Mouse (Mus musculus) megakaryocyte, embryonic 14.5 days (primary cell): ENCODE measurements around the gene Plppr4. TPM values are rescaled to one million over a fixed set of nuclear protein-coding genes. Genes with fewer than 3 reads are reported as not detected.

ENCODE experiments used
- H3K27me3 ChIP-seq: replicated peaks from 2 replicates; pipeline ENCODE3; 2012; ENCODE audit warnings: inconsistent platforms
- H3K36me3 ChIP-seq: replicated peaks from 2 replicates; pipeline ENCODE3; 2012; ENCODE audit warnings: low read length, inconsistent platforms, mixed read lengths
- H3K4me1 ChIP-seq: 2 replicates; pipeline ENCODE4 v1.6.1; 2012; ENCODE audit warnings: inconsistent platforms
- H3K4me3 ChIP-seq: replicated peaks from 2 replicates; pipeline ENCODE3; 2012; ENCODE audit warnings: moderate library complexity, mild to moderate bottlenecking, inconsistent platforms
- H3K9me3 ChIP-seq: 2 replicates; pipeline ENCODE4 v1.6.1; 2012; ENCODE audit warnings: inconsistent platforms
- FLI1 ChIP-seq: IDR thresholded peaks from 2 replicates; pipeline ENCODE4 v1.6.1; 2012; ENCODE audit warnings: low read length, inconsistent platforms, mixed read lengths
- GATA1 ChIP-seq: IDR thresholded peaks from 3 replicates; pipeline ENCODE4 v1.6.1; 2012; ENCODE audit warnings: mixed read lengths, low read length, inconsistent platforms, borderline replicate concordance
- polyA plus RNA-seq: library from polyadenylated mRNA; stranded (reverse); fragments of >175 nt; gene quantifications from 2 replicates; pipeline ENCODE4 v1.2.3, GENCODE M21; 2012; ENCODE audit warnings: low replicate concordance; ENCODE audit not compliant: insufficient read depth

Plppr4 gene
- not detected in 2 replicates for polyA plus RNA-seq

- Histone ChIP-seq H3K4me1 (peaks cover 7% of the 10 kb centered on the region; the same call in 1 of the 2 replicates), H3K4me3 (peak within 1 kb of the TSS; percentile 69), H3K27me3 (peaks cover 13% of the 10 kb centered on the region), H3K36me3 (no peaks in the 10 kb centered on the region), H3K9me3 (0 out of 2 replicates have a peak, but pooled peaks cover 4% of the 10 kb centered on the region)
- TF ChIP-seq FLI1 (no peak), GATA1 (no peak)
Measured at GRCm38 (mm10) chr3:117360528-117360927, at the start of gene Plppr4. Gene Plppr4 (minus strand): TSS chr3:117360876.

- H3K4me3 ChIP-seq: no peak overlapping the region
- no peak for TF ChIP-seq GATA1
- no peak for TF ChIP-seq FLI1
Measured at GRCm38 (mm10) chr3:117405821-117406220, 45.1 kb upstream of the Plppr4 start.

GRCm38 (mm10) chr3:117403740-117404139 lies 43.1 kb upstream of the Plppr4 start:
- no peaks in the 10 kb centered on the region for H3K4me1 ChIP-seq
- H3K36me3 ChIP-seq: no peaks in the 10 kb centered on the region
- H3K4me3 ChIP-seq: no peak overlapping the region
- H3K27me3 ChIP-seq: no peaks in the 10 kb centered on the region
- H3K9me3 ChIP-seq: no peaks in the 10 kb centered on the region
- TF ChIP-seq FLI1 (no peak), GATA1 (no peak)

More at GRCm38 (mm10) chr3:117405821-117406220, 45.1 kb upstream of the Plppr4 start:
- no peaks in the 10 kb centered on the region for H3K27me3 ChIP-seq
- H3K4me1 ChIP-seq: no peaks in the 10 kb centered on the region
- no peaks in the 10 kb centered on the region for H3K36me3 ChIP-seq
- no peaks in the 10 kb centered on the region for H3K9me3 ChIP-seq

GRCm38 (mm10) chr3:117366041-117366440 lies 5.4 kb upstream of the Plppr4 start:
- TF ChIP-seq GATA1 (no peak), FLI1 (no peak)
- H3K9me3 ChIP-seq: no peaks in the 10 kb centered on the region

GRCm38 (mm10) chr3:117359686-117360521 lies 772 bp downstream of the Plppr4 start:
- peaks cover 8% of the 10 kb centered on the region for H3K9me3 ChIP-seq
- peaks cover 13% of the 10 kb centered on the region for H3K27me3 ChIP-seq
- peaks cover 7% of the 10 kb centered on the region; the same call in 1 of the 2 replicates for H3K4me1 ChIP-seq
- peak overlapping the region; percentile 69 for H3K4me3 ChIP-seq
- TF ChIP-seq FLI1 (no peak), GATA1 (no peak)
- H3K36me3 ChIP-seq: no peaks in the 10 kb centered on the region

More at GRCm38 (mm10) chr3:117366041-117366440, 5.4 kb upstream of the Plppr4 start:
- no peaks in the 10 kb centered on the region for H3K4me1 ChIP-seq
- H3K36me3 ChIP-seq: no peaks in the 10 kb centered on the region
- no peak overlapping the region for H3K4me3 ChIP-seq
- H3K27me3 ChIP-seq: no peaks in the 10 kb centered on the region

- Histone ChIP-seq H3K27me3 (peaks cover 13% of the 10 kb centered on the region), H3K36me3 (no peaks in the 10 kb centered on the region), H3K4me1 (peaks cover 7% of the 10 kb centered on the region; the same call in 1 of the 2 replicates), H3K9me3 (peaks cover 8% of the 10 kb centered on the region), H3K4me3 (no peak overlapping the region)
- no peak for TF ChIP-seq GATA1
- TF ChIP-seq FLI1: no peak
Measured at GRCm38 (mm10) chr3:117358981-117359628, 1.6 kb downstream of the Plppr4 start.

- no peaks in the 10 kb centered on the region for H3K36me3 ChIP-seq
- TF ChIP-seq FLI1 (no peak), GATA1 (no peak)
- H3K27me3 ChIP-seq: peaks cover 13% of the 10 kb centered on the region
- peaks cover 8% of the 10 kb centered on the region for H3K9me3 ChIP-seq
- peaks cover 7% of the 10 kb centered on the region; the same call in 1 of the 2 replicates for H3K4me1 ChIP-seq
- H3K4me3 ChIP-seq: no peak overlapping the region
Measured at GRCm38 (mm10) chr3:117357367-117357766, 3.3 kb downstream of the Plppr4 start.

- H3K27me3 ChIP-seq: no peaks in the 10 kb centered on the region
- H3K36me3 ChIP-seq: no peaks in the 10 kb centered on the region
- H3K4me3 ChIP-seq: no peak overlapping the region
- no peaks in the 10 kb centered on the region for H3K4me1 ChIP-seq
- TF ChIP-seq GATA1 (no peak), FLI1 (no peak)
- H3K9me3 ChIP-seq: peaks cover 4% of the 10 kb centered on the region
Measured at GRCm38 (mm10) chr3:117353940-117354339, 6.7 kb downstream of the Plppr4 start.

- H3K27me3 ChIP-seq: no peaks in the 10 kb centered on the region
- H3K4me1 ChIP-seq: no peaks in the 10 kb centered on the region
- TF ChIP-seq FLI1 (no peak), GATA1 (no peak)
- 0 out of 2 replicates have a peak, but pooled peaks cover 6% of the 10 kb centered on the region for H3K9me3 ChIP-seq
- H3K36me3 ChIP-seq: no peaks in the 10 kb centered on the region
- no peak overlapping the region for H3K4me3 ChIP-seq
Measured at GRCm38 (mm10) chr3:117346351-117346750, 14.3 kb downstream of the Plppr4 start.
